Mouse (Mus musculus) kidney, postnatal 14 days (tissue): ENCODE results near the gene Olfr870.
"Not testable (repeated sequence)": the region's sequence is repeated elsewhere in the genome, so short reads cannot be mapped to it uniquely, and the experiment has no call there.

ENCODE experiments used
- DNase-seq: peaks from one replicate; pipeline ENCODE4 v3.0.0; 2022; ENCODE audit warnings: mixed read lengths

Olfr870 gene

GRCm38 (mm10) chr9:20173957-20174356, at the start of gene Olfr870:
Gene Olfr870, minus strand, starts transcription at chr9:20174057.
- no peak for DNase-seq

- no peak for DNase-seq
Measured at GRCm38 (mm10) chr9:20211907-20212306, 38.0 kb upstream of the Olfr870 start, which contains the start of gene Olfr871. Gene Olfr871, plus strand, starts transcription at chr9:20212207.

- no peak for DNase-seq
Measured at GRCm38 (mm10) chr9:20211477-20211876, 37.6 kb upstream of the Olfr870 start.

- DNase-seq = no peak
Measured at GRCm38 (mm10) chr9:20210812-20211211, 37.0 kb upstream of the Olfr870 start.

GRCm38 (mm10) chr9:20203413-20203984, 29.6 kb upstream of the Olfr870 start:
- not testable (repeated sequence) for DNase-seq

- no peak for DNase-seq
Measured at GRCm38 (mm10) chr9:20202131-20202530, 28.3 kb upstream of the Olfr870 start.

GRCm38 (mm10) chr9:20179463-20179862, 5.6 kb upstream of the Olfr870 start:
- no peak for DNase-seq

- no peak for DNase-seq
Measured at GRCm38 (mm10) chr9:20149706-20150105, 24.2 kb downstream of the Olfr870 start.

GRCm38 (mm10) chr9:20128709-20129108, 45.1 kb downstream of the Olfr870 start, which contains the start of gene Olfr869:
Gene Olfr869, plus strand, starts transcription at chr9:20129009.
- no peak for DNase-seq
